Mouse (Mus musculus) forebrain, embryonic 10.5 days (tissue): ENCODE data around the gene Rcl1. TPM values are rescaled to one million over a fixed set of nuclear protein-coding genes. Genes with fewer than 3 reads are reported as not detected.
A peak's percentile ranks its signal among the peaks of the same experiment; 100 is the strongest.

ENCODE experiments used
- DNase-seq: peaks from one replicate; pipeline ENCODE4 v3.0.0-alpha.2; 2017; ENCODE audit warnings: low spot score; ENCODE audit errors: extremely low spot score
- H3K27ac ChIP-seq: fragments of 300-500 bp; sonication (generic); 2 replicates; pipeline ENCODE4 v1.5.1; 2016; ENCODE audit warnings: mild to moderate bottlenecking
- H3K27me3 ChIP-seq: fragments of 300-500 bp; sonication (generic); 2 replicates; pipeline ENCODE4 v1.6.1; 2016; ENCODE audit warnings: mild to moderate bottlenecking; ENCODE audit not compliant: poor library complexity, severe bottlenecking
- H3K36me3 ChIP-seq: fragments of 300-500 bp; sonication (generic); replicated peaks from 2 replicates; pipeline ENCODE4 v1.6.1; 2016; ENCODE audit warnings: mild to moderate bottlenecking, moderate library complexity
- H3K4me1 ChIP-seq: fragments of 300-500 bp; sonication (generic); 2 replicates; pipeline ENCODE4 v1.6.1; 2016
- H3K4me3 ChIP-seq: fragments of 300-500 bp; sonication (generic); 2 replicates; pipeline ENCODE4 v1.5.1; 2016; ENCODE audit warnings: mild to moderate bottlenecking, moderate library complexity
- H3K9me3 ChIP-seq: fragments of 300-500 bp; sonication (generic); 2 replicates; pipeline ENCODE4 v1.6.1; 2016; ENCODE audit warnings: mild to moderate bottlenecking, moderate library complexity
- WGBS: fragments of 180-500 bp; shearing (Covaris S2); methylation state at CpG from one replicate; pipeline ENCODE4 v1.1.7; 2016; 5-methylcytosine and 5-hydroxymethylcytosine counted together
- polyA plus RNA-seq: library from polyadenylated mRNA; unstranded; fragments of >200 nt; fragmentation: Nextera tagmentation; extraction: Ambion mirVana; gene quantifications from 2 replicates; pipeline ENCODE4 v1.2.1, GENCODE M21; 2016

The Rcl1 gene
- 86.9 and 91.6 TPM in 2 replicates for polyA plus RNA-seq

DNA sequence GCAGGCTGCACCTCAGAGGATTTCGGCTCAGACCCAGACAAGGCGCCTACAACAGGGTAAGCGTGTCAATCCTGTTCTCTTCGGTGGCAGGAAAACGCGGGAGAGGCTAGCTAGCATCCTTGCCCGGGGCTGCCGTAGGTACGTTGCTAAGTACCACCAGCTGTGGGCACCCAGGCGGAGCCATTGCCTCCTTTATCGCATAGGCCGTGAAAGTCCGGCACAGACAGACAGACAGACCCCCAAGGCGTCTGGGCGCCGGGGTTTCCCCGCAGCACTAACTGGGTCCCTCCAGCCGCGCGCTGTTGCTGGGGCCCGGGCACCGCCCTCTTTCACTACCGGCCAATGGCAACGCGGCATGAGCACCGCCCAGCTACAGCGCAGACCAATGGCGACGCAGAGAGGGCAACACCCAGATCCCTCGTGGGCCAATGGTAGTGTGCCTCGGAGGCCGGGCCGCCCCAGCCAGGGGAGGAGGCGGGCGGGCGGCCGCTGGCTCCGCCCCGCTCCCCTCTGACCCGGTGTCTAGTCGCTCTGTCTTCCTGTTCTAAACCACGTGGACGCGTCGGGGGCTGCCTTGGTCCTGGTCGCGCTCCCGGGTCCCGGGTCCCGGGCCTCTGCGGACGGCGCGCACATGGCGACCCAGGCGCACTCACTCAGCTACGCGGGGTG lies at the start of gene Rcl1:
TSS of gene Rcl1 (plus strand) at position 502 of the 669 bp plus-strand sequence.
- peaks cover 22% of the 10 kb centered on the region for H3K4me1 ChIP-seq
- under 1% methylated on average over 58 of the region's 58 CpGs for WGBS
- peaks cover 20% of the 10 kb centered on the region for H3K36me3 ChIP-seq
- peak; percentile 96 for DNase-seq
- 0 out of 2 replicates have a peak, but pooled peaks cover 8% of the 10 kb centered on the region for H3K27me3 ChIP-seq
- peak within 1 kb of the TSS; percentile 75 for H3K4me3 ChIP-seq
- no peaks in the 10 kb centered on the region for H3K9me3 ChIP-seq
- peak within 1 kb of the TSS; percentile 88 for H3K27ac ChIP-seq

DNA sequence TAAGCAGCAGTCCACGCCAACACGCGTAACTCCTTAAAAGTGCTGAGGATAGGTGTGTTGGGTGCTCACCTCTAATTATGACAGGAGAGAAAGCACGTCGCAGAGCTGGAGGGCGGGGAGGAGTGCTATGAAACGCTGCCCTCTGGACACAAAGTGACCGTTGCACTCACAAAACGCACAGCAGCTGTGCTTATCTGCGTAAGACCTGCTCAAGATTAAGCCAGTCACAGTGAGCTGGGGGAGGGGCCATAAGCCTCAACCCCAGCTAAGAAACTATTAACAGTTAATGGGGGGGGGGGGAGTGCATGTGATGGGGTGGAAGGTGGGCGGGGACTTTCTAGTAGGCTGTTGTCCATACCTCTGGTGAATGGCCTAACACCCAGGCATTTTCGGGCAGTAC lies 48.4 kb upstream of the Rcl1 start:
- Histone ChIP-seq H3K36me3 (no peaks in the 10 kb centered on the region), H3K27me3 (0 out of 2 replicates have a peak, but pooled peaks cover 8% of the 10 kb centered on the region), H3K9me3 (0 out of 2 replicates have a peak, but pooled peaks cover 4% of the 10 kb centered on the region), H3K4me3 (no peak overlapping the region), H3K27ac (no peak overlapping the region), H3K4me1 (peaks cover 11% of the 10 kb centered on the region)
- DNase-seq = no peak
- WGBS = 88% methylated on average over 12 of the region's 12 CpGs

DNA sequence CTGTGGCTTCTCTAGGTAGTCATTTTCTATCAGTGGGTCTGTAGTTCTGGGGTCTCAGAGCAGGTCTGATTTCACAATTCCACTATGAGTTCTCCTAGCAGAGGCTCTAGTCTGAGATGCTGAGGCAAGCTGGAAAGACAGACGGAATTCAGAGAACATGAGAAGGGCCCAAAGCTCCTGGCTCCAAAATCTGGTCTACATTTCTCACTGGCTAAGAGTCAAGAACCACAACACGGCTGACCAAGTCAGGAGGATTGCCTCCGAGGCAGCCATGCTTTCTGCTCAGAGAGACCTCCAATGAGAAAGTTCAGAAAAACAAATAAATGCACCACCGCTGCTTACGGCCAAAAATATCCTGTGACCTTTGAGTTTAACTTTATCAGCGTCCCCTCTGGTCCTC lies 46.6 kb upstream of the Rcl1 start:
- DNase-seq = no peak
- Histone ChIP-seq H3K27me3 (no peaks in the 10 kb centered on the region), H3K27ac (no peak overlapping the region), H3K36me3 (no peaks in the 10 kb centered on the region), H3K9me3 (0 out of 2 replicates have a peak, but pooled peaks cover 4% of the 10 kb centered on the region), H3K4me3 (no peak overlapping the region), H3K4me1 (no peaks in the 10 kb centered on the region)
- WGBS = 84% methylated on average over 6 of the region's 6 CpGs

DNA sequence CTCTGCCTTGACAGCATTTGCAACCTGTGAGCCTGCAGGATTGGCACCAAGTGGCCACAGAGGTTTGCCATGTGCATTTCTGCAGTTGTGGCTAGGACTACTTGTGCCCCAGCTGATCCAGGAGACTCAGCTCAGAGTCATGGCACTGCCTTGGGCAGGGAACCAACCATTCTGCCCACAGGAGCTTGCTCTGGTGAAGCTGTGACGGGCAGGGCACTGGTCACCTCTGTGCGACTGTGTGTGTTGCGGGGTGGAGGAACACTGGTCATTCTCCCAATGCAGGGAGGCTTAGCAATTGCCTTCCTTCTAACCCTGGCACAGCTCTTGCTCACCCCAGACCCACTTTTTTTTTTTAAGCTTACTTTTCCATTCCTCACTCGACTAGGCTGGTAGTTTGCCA lies 45.7 kb upstream of the Rcl1 start:
- Histone ChIP-seq H3K27me3 (no peaks in the 10 kb centered on the region), H3K4me1 (peaks cover 6% of the 10 kb centered on the region), H3K4me3 (no peak overlapping the region), H3K27ac (no peak overlapping the region), H3K9me3 (0 out of 2 replicates have a peak, but pooled peaks cover 4% of the 10 kb centered on the region), H3K36me3 (no peaks in the 10 kb centered on the region)
- 77% methylated on average over 4 of the region's 4 CpGs for WGBS
- no peak for DNase-seq

DNA sequence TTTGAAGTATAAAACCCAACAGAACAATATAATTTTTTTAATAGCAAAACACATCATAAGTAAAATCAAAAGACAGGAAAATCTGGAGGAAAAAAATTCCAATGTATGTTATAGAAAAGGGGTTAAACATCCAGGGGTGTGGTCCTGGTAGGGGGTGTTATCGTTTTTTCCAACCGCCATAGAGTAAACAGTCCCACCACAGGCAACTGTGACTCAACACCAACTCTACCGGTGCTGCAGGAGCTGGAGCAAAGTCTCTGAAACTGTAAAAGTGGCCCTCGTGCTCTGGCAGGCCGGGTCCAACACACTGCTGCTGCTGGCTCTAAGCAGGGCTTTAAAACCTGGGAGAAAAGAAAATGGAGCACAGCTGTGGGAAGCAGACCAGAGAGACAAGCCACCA lies 42.4 kb upstream of the Rcl1 start:
- Histone ChIP-seq H3K27me3 (no peaks in the 10 kb centered on the region), H3K4me1 (peaks cover 16% of the 10 kb centered on the region), H3K36me3 (no peaks in the 10 kb centered on the region), H3K9me3 (no peaks in the 10 kb centered on the region), H3K27ac (no peak overlapping the region), H3K4me3 (no peak overlapping the region)
- WGBS = 94% methylated on average over 5 of the region's 5 CpGs
- DNase-seq = no peak

DNA sequence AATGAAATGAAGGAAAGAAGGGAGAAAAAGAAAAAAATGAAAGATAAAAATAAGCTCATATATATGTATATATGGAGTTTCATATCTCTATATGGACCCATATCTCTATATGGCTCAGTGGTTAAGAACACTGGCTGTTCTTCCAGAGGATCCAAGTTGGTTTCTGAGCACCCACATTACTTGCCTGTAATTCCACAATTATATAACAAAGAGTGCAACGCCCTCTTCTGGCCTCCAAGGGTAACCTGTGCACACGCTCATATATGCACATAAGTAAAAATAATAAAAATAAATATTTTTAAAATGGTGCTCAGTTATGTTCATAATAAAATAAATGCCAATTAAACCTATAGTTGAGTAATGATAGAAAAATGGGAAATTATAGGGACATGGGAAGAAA lies 41.5 kb upstream of the Rcl1 start:
- no peak for DNase-seq
- H3K27ac ChIP-seq = no peak overlapping the region
- no peaks in the 10 kb centered on the region for H3K27me3 ChIP-seq
- H3K4me1 ChIP-seq = peaks cover 26% of the 10 kb centered on the region
- WGBS = 89% methylated on average over 2 of the region's 2 CpGs
- H3K36me3 ChIP-seq = no peaks in the 10 kb centered on the region
- H3K4me3 ChIP-seq = no peak overlapping the region
- no peaks in the 10 kb centered on the region for H3K9me3 ChIP-seq

DNA sequence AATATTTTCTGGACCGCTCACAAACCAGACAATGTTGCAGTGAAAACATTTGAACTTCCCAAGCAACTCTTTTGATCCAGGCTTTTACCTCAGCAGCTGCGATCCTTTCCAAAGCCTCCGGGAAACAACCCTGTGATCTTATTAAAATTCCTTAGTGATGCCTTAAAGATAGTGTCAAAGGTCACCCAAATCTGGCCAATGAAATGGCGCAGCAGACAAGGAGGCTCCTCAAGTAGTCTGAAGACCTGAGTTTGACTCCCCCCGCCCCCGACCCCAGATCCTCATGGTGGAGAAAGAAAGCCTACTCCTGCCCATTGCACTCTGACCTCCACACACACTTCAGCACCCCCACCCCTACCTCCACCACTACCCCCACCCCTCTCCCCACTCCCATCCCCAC lies 40.9 kb upstream of the Rcl1 start:
- peaks cover 26% of the 10 kb centered on the region for H3K4me1 ChIP-seq
- H3K27me3 ChIP-seq = no peaks in the 10 kb centered on the region
- no peaks in the 10 kb centered on the region for H3K36me3 ChIP-seq
- H3K9me3 ChIP-seq = no peaks in the 10 kb centered on the region
- H3K4me3 ChIP-seq = no peak overlapping the region
- peak; percentile 31 for DNase-seq
- peak overlapping the region; percentile 51 for H3K27ac ChIP-seq
- WGBS = 12% methylated on average over 6 of the region's 6 CpGs

DNA sequence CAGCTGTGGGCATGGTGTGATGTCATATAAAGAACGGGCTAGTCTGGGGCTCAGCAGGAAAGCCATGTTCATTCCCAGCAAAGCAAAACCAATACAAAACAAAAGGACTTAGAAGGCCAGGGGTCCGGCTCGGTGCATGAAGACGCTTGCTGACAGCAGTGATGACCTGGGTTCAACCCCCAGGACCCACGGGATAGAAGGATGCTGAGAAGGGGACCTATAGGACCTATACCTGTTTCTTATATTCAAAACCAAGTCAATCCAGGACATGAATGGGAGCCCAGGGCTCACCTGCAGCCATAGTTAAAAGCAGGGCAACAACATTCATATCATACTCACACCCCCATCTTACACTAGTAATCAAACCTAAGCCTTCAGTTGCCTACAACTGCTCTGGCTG lies 38.2 kb upstream of the Rcl1 start:
- Histone ChIP-seq H3K4me3 (no peak overlapping the region), H3K27ac (no peak overlapping the region), H3K27me3 (no peaks in the 10 kb centered on the region), H3K4me1 (peaks cover 36% of the 10 kb centered on the region), H3K36me3 (no peaks in the 10 kb centered on the region), H3K9me3 (no peaks in the 10 kb centered on the region)
- no peak for DNase-seq
- 84% methylated on average over 5 of the region's 5 CpGs for WGBS

DNA sequence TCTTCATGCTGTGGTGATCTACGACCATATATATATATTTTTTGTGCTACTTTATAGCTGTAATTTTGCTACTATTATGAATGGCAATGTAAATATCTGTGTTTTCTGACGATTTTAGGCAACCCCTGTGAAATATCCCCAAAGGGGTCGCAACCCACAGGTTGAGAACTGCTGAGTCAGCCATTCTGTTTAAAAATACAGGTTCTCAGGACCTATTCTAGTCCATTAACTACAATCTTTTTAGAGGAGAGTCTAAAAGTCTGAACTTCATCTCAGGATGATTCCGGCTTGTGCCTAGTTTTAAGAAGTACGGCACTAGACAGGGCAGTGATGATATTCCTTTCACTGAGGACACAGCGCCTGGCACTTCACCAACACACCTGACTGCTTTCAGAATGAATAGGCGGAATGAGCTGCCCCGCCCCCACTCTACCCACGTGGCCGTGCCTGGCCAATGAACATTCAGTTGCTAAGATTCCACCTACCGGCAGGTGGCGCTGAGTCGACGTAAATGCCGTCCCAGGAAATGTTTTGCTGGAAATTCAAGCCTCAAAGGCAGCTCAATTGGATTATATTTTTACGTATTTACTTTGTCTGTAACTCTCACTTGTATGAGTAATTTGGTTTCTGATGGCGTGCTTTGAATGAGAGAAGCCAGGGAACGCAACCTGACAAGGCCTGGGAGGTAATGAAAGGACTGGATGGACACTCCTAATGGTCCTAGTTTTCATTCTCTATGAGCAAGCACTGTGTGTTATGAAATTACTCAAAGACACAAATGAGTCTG lies 37.4 kb upstream of the Rcl1 start:
- H3K36me3 ChIP-seq = no peaks in the 10 kb centered on the region
- no peaks in the 10 kb centered on the region for H3K9me3 ChIP-seq
- H3K4me1 ChIP-seq = peaks cover 36% of the 10 kb centered on the region
- no peaks in the 10 kb centered on the region for H3K27me3 ChIP-seq
- 20% methylated on average over 18 of the region's 18 CpGs for WGBS
- H3K4me3 ChIP-seq = peak overlapping the region; percentile 23; the same call in 1 of the 2 replicates
- H3K27ac ChIP-seq = peak overlapping the region; percentile 70
- DNase-seq = peak; percentile 89

DNA sequence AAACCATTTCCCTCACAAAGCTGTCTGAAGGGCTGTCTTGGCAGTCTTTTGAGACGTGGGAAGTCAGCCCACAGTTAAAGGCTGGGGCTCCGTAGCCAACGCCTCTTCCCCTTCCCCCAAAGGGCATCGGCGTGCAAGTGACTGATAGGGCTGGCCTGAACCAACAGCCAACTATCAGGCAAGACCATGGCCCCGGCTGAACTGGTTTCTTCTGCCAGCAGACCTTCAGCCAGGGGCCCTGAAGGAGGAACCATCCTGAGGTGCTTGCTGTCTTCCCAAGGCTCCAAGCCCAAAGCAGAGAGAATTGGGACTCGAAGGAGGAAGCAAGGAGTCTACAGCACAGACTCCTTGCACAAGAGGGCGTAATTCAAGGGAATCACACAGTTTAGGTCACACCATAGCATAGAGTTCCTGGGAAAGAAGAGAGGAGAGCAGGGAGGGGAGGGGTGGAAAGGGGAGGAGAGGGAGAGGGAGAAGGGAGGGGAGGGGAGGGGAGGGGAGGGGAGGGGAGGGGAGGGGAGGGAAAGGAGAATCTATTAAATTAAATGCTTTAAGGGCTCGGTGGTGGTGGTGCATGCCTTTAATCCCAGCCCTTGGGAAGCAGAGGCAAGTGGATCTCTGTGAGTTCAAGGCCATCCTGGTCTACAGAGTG lies 36.6 kb upstream of the Rcl1 start:
- H3K4me3 ChIP-seq = no peak overlapping the region
- DNase-seq = no peak
- no peaks in the 10 kb centered on the region for H3K36me3 ChIP-seq
- H3K27me3 ChIP-seq = no peaks in the 10 kb centered on the region
- H3K9me3 ChIP-seq = no peaks in the 10 kb centered on the region
- peak overlapping the region; percentile 70 for H3K27ac ChIP-seq
- WGBS = 71% methylated on average over 9 of the region's 9 CpGs
- peaks cover 38% of the 10 kb centered on the region for H3K4me1 ChIP-seq

DNA sequence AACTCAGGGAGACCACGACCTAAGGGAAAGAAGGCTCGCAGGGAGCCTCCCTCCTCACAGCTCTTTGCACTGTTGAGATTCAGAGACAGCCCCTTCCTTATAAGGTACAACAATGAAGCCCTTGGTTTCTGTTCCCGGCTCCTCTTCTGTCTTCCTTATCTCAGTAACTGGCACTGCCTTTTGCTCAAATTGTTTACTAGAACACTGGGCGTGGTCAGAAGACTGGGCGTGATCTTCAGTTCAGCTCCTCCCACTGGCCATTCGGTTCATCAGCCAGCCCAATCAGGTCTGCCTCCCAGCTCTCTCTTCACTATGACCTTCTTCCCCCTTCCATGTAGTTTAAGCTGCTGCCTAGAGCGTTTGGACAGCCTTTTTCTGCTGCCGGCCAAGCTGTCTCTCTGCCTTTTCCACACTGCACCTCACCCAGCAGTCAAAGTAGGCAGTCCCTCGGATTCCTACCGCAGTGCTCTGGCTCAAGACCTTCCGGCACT lies 34.1 kb upstream of the Rcl1 start:
- peak overlapping the region; percentile 36 for H3K4me3 ChIP-seq
- peak; percentile 50 for DNase-seq
- H3K27me3 ChIP-seq = no peaks in the 10 kb centered on the region
- no peaks in the 10 kb centered on the region for H3K9me3 ChIP-seq
- H3K27ac ChIP-seq = peak overlapping the region; percentile 67
- H3K4me1 ChIP-seq = peaks cover 27% of the 10 kb centered on the region
- H3K36me3 ChIP-seq = no peaks in the 10 kb centered on the region
- 15% methylated on average over 11 of the region's 11 CpGs for WGBS

DNA sequence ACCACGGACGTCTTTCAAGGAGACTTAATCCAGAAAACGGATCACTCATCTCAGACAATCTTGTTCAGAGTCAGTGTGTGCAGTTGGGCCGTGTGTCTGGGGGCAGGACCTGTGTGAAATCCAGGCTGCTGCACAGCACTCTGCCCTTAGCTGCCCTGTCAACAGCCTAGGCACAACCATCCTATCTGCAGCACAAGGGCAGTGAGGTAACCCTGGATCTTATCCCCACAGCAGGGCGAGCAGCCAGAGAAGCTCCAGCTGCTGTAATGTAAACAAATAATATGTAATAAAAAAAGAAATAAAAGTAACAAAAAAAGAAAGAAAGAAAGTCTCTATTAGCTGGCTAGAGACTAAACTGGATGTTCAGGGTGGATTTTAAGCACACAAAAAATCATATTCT lies 32.0 kb upstream of the Rcl1 start:
- Histone ChIP-seq H3K27ac (no peak overlapping the region), H3K36me3 (no peaks in the 10 kb centered on the region), H3K9me3 (no peaks in the 10 kb centered on the region), H3K4me3 (no peak overlapping the region), H3K27me3 (no peaks in the 10 kb centered on the region), H3K4me1 (peaks cover 19% of the 10 kb centered on the region)
- no peak for DNase-seq
- WGBS = 86% methylated on average over 5 of the region's 5 CpGs
